Mouse (Mus musculus) spleen, adult 2 months (tissue): ENCODE results near the gene Sema3g.

ENCODE experiments used
- CTCF ChIP-seq: fragments of 200-500 bp; IDR thresholded peaks from 2 replicates; pipeline ENCODE4 v1.5.1; 2011; ENCODE audit warnings: mild to moderate bottlenecking, inconsistent platforms; ENCODE audit not compliant: insufficient read depth, insufficient read length, insufficient replicate concordance; ENCODE audit errors: extremely low read depth
- POLR2A ChIP-seq: fragments of 200-500 bp; IDR thresholded peaks from 2 replicates; pipeline ENCODE4 v1.6.1; 2011; ENCODE audit warnings: low read depth, low read length, inconsistent platforms

GRCm38 (mm10) chr14:31199599-31199998 lies 18.1 kb upstream of the Sema3g start:
- TF ChIP-seq CTCF (no peak), POLR2A (no peak)
